Mouse (Mus musculus) liver, postnatal 0 days (tissue): Measurements from ENCODE around the gene Sfxn2. TPM values are rescaled to one million over a fixed set of nuclear protein-coding genes. Genes with fewer than 3 reads are reported as not detected.

Source experiments
- ATAC-seq: fragments of 200-750 bp; cut with Nextera tagmentation; 2 replicates; pipeline ENCODE4 v1.8.0; 2017; ENCODE audit warnings: mild to moderate bottlenecking, moderate library complexity
- DNase-seq: peaks from one replicate; pipeline ENCODE4 v3.0.0-alpha.2; 2016
- H3K27ac ChIP-seq: fragments of 300-500 bp; sonication (generic); 2 replicates; pipeline ENCODE4 v1.5.1; 2014; ENCODE audit warnings: antibody characterized with exemption, moderate library complexity, mild to moderate bottlenecking, low read depth
- H3K27me3 ChIP-seq: fragments of 300-500 bp; sonication (generic); 2 replicates; pipeline ENCODE4 v1.6.1; 2014; ENCODE audit warnings: low read length, control low read depth, mixed read lengths; ENCODE audit not compliant: insufficient read depth
- H3K36me3 ChIP-seq: fragments of 300-500 bp; sonication (generic); replicated peaks from 2 replicates; pipeline ENCODE4 v1.6.1; 2014; ENCODE audit warnings: mild to moderate bottlenecking, control low read depth, low read length, moderate library complexity, mixed read lengths; ENCODE audit not compliant: insufficient read depth
- H3K4me1 ChIP-seq: fragments of 300-500 bp; sonication (generic); 2 replicates; pipeline ENCODE4 v1.6.1; 2014; ENCODE audit warnings: antibody characterized with exemption, mild to moderate bottlenecking, control low read depth; ENCODE audit not compliant: insufficient read depth
- H3K4me2 ChIP-seq: fragments of 300-500 bp; sonication (generic); 2 replicates; pipeline ENCODE4 v1.6.1; 2014; ENCODE audit warnings: low read depth, mild to moderate bottlenecking, low read length, moderate library complexity, mixed read lengths
- H3K4me3 ChIP-seq: fragments of 300-500 bp; sonication (generic); 2 replicates; pipeline ENCODE4 v1.5.1; 2014; ENCODE audit warnings: low read depth, low read length
- H3K9ac ChIP-seq: fragments of 300-500 bp; sonication (generic); replicated peaks from 2 replicates; pipeline ENCODE4 v1.6.1; 2014; ENCODE audit warnings: mild to moderate bottlenecking, moderate library complexity
- H3K9me3 ChIP-seq: fragments of 300-500 bp; sonication (generic); 2 replicates; pipeline ENCODE4 v1.6.1; 2016; ENCODE audit warnings: mild to moderate bottlenecking, control low read depth, low read length, mixed read lengths
- CTCF ChIP-seq: sonication (generic); IDR thresholded peaks from 2 replicates; pipeline ENCODE4 v1.5.1; 2016; ENCODE audit warnings: antibody characterized with exemption, low read depth
- EP300 ChIP-seq: IDR thresholded peaks from 2 replicates; pipeline ENCODE4 v1.6.1; 2016; ENCODE audit warnings: antibody characterized with exemption, low read depth, mild to moderate bottlenecking
- WGBS: fragments of 180-500 bp; shearing (Covaris S2); extraction: QIAGEN DNeasy Blood & Tissue Kit; methylation state at CpG from one replicate; pipeline ENCODE4 v1.1.7; 2014; ENCODE audit not compliant: insufficient replicate concordance; 5-methylcytosine and 5-hydroxymethylcytosine counted together
- polyA plus RNA-seq: library from polyadenylated mRNA; unstranded; fragments of >200 nt; fragmentation: Nextera tagmentation; extraction: Ambion mirVana; gene quantifications from 2 replicates; pipeline ENCODE4 v1.2.1, GENCODE M21; 2015

Sfxn2 gene
- polyA plus RNA-seq, result 63.0 and 63.4 TPM in 2 replicates

- peak; percentile 53 for TF ChIP-seq CTCF
- peak; percentile 51; the same call in 1 of the 2 replicates for TF ChIP-seq EP300
- ATAC-seq (peak; percentile 95), DNase-seq (peak; percentile 98)
- Histone ChIP-seq H3K4me1 (peaks cover 13% of the 10 kb centered on the region; the same call in 1 of the 2 replicates), H3K27ac (peak within 1 kb of the TSS; percentile 95), H3K9ac (peak within 1 kb of the TSS; percentile 80), H3K9me3 (no peaks in the 10 kb centered on the region), H3K4me2 (peak within 1 kb of the TSS; percentile 98), H3K36me3 (no peaks in the 10 kb centered on the region), H3K27me3 (no peaks in the 10 kb centered on the region), H3K4me3 (peak within 1 kb of the TSS; percentile 70)
- under 1% methylated on average over 55 of the region's 67 CpGs for WGBS
Observed at GRCm38 (mm10) chr19:46572951-46573937, at the start of gene Sfxn2, which contains the start of gene Arl3. Gene Sfxn2, plus strand, starts transcription at chr19:46573365. Gene Arl3, minus strand, starts transcription at chr19:46573198.

DNA sequence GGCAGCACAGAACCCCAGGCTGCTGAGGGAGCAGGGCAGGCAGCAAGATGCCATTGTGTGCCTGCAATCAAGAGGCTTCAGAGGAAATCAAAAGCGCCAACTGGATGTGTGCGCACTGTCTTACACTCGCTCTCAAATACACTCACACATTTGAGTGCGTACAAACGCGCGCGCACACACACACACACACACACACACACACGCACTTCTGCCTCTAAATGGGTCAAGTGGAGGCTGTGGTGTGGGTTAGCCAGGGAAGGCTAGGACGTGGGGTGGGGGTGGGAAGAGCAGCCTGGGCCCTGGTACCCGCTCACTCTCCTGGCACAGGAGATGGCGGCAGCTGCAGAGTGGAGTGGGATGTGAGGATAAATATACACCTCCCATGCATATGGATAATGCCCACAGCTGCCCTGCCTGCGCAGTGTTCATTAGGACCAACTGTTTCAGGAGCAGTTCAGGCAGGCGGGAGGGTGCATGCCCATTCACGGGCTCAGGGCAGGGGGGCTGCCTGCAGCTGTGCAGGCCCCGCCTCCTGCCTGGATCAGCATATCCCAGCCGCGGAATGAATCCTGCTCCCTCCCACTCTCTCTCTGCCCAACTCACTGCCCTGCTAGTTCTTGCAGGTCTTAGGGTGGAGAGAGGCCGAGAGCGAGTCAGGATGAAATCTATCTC, 49.5 kb upstream of the Sfxn2 start:
- no peak for ATAC-seq
- Histone ChIP-seq H3K27ac (peak overlapping the region; percentile 37; the same call in 1 of the 2 replicates), H3K9me3 (no peaks in the 10 kb centered on the region), H3K9ac (no peak overlapping the region), H3K27me3 (peaks cover 6% of the 10 kb centered on the region; the same call in 1 of the 2 replicates), H3K4me2 (peak overlapping the region; percentile 39), H3K4me1 (peaks cover 36% of the 10 kb centered on the region), H3K4me3 (no peak overlapping the region), H3K36me3 (no peaks in the 10 kb centered on the region)
- no peak for DNase-seq
- TF ChIP-seq CTCF (no peak), EP300 (no peak)
- WGBS, result 15% methylated on average over 20 of the region's 20 CpGs

DNA sequence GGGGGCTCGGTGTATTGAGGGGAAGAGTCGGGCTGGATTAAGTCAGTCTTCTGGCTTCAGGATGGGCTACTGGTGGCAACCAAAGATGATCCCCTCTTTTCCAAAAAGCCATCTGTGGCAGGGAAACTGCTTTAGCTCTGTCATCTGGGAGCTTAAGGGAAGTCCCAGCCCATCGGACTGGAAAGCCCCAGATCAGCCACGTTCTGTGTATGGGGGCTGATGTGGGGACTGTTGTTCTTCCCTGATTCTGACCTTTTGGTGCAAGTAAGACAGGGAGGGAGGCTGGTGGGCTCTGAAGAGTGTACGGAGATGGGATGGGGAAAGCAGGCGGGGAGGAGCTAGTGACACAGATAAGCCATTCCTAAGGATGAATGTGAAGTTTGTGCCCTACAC, 49.0 kb upstream of the Sfxn2 start:
- 18% methylated on average over 6 of the region's 6 CpGs for WGBS
- H3K27me3 ChIP-seq, result peaks cover 6% of the 10 kb centered on the region; the same call in 1 of the 2 replicates
- H3K27ac ChIP-seq, result peak overlapping the region; percentile 42; the same call in 1 of the 2 replicates
- peaks cover 36% of the 10 kb centered on the region for H3K4me1 ChIP-seq
- H3K4me2 ChIP-seq, result peak overlapping the region; percentile 39
- ATAC-seq (no peak), DNase-seq (no peak)
- H3K4me3 ChIP-seq, result no peak overlapping the region
- no peak for TF ChIP-seq EP300
- no peak for TF ChIP-seq CTCF
- 0 out of 2 replicates have a peak overlapping the region, but pooled peaks have one; percentile 2 for H3K9ac ChIP-seq
- no peaks in the 10 kb centered on the region for H3K36me3 ChIP-seq
- H3K9me3 ChIP-seq, result no peaks in the 10 kb centered on the region

- H3K9ac ChIP-seq, result 0 out of 2 replicates have a peak overlapping the region, but pooled peaks have one; percentile 2
- no peaks in the 10 kb centered on the region for H3K36me3 ChIP-seq
- 0 out of 2 replicates have a peak overlapping the region, but pooled peaks have one; percentile 3 for H3K4me3 ChIP-seq
- TF ChIP-seq CTCF (peak; percentile 44), EP300 (no peak)
- H3K9me3 ChIP-seq, result no peaks in the 10 kb centered on the region
- WGBS, result 26% methylated on average over 14 of the region's 14 CpGs
- ATAC-seq (peak; percentile 53), DNase-seq (peak; percentile 57)
- H3K27ac ChIP-seq, result no peak overlapping the region
- H3K27me3 ChIP-seq, result peaks cover 6% of the 10 kb centered on the region; the same call in 1 of the 2 replicates
- peak overlapping the region; percentile 22 for H3K4me2 ChIP-seq
- H3K4me1 ChIP-seq, result peaks cover 40% of the 10 kb centered on the region
Observed at GRCm38 (mm10) chr19:46524601-46525321, 48.4 kb upstream of the Sfxn2 start.

DNA sequence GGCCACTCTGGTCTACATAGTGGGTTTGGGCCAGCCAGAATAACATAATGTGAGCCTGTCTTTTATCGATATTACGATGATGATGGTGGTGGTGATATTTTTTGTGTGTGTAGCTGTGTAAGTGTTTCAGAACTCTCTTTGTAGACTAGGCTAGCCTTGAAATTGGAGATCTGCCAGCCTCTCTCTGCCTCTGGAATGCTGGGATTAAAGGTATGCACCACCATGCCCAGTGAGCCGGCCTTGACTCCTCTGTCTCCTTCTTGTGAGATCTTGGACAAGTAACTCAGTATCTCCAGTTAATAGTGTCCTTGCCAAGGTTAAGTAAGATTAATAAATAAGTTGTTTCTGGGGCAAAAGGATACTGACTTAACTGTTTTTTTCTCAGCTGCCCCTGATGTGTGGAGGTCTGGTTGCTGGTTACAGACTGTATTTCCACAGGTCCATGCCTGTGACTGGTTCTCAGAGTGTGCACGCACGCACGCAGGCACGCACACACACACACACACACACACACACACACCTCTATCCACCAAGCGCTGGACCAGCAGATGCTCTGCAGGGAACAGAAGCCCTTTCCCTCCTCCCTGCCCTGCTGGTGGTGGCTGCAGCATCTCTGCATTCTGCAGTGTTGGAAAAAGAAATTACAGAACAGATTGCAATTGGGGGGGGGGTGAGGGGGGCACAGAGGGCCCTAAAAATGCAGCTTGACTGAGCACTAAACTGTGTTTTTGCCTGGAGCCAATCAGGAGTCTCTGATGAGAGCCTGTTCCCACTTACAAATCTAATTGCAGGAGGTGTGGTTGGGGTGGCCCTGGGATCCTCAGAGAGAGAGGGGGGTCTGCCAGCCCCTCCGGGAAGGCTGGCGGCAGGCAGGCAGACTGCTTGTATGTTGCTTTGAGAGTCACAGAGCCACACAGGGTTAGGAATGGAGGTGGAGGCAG, 47.2 kb upstream of the Sfxn2 start:
- H3K9me3 ChIP-seq, result no peaks in the 10 kb centered on the region
- peaks cover 6% of the 10 kb centered on the region; the same call in 1 of the 2 replicates for H3K27me3 ChIP-seq
- 79% methylated on average over 10 of the region's 10 CpGs for WGBS
- no peaks in the 10 kb centered on the region for H3K36me3 ChIP-seq
- H3K27ac ChIP-seq, result no peak overlapping the region
- no peak overlapping the region for H3K4me2 ChIP-seq
- H3K9ac ChIP-seq, result no peak overlapping the region
- TF ChIP-seq EP300, result no peak
- TF ChIP-seq CTCF, result no peak
- peaks cover 49% of the 10 kb centered on the region for H3K4me1 ChIP-seq
- no peak overlapping the region for H3K4me3 ChIP-seq
- DNase-seq, result no peak
- no peak for ATAC-seq
